Mouse (Mus musculus) liver, postnatal 0 days (tissue): Measurements from ENCODE around the gene Loxl4. TPM values are rescaled to one million over a fixed set of nuclear protein-coding genes. Genes with fewer than 3 reads are reported as not detected.

Source experiments
- ATAC-seq: fragments of 200-750 bp; cut with Nextera tagmentation; 2 replicates; pipeline ENCODE4 v1.8.0; 2017; ENCODE audit warnings: mild to moderate bottlenecking, moderate library complexity
- DNase-seq: peaks from one replicate; pipeline ENCODE4 v3.0.0-alpha.2; 2016
- H3K27ac ChIP-seq: fragments of 300-500 bp; sonication (generic); 2 replicates; pipeline ENCODE4 v1.5.1; 2014; ENCODE audit warnings: antibody characterized with exemption, moderate library complexity, mild to moderate bottlenecking, low read depth
- H3K27me3 ChIP-seq: fragments of 300-500 bp; sonication (generic); 2 replicates; pipeline ENCODE4 v1.6.1; 2014; ENCODE audit warnings: low read length, control low read depth, mixed read lengths; ENCODE audit not compliant: insufficient read depth
- H3K36me3 ChIP-seq: fragments of 300-500 bp; sonication (generic); replicated peaks from 2 replicates; pipeline ENCODE4 v1.6.1; 2014; ENCODE audit warnings: mild to moderate bottlenecking, control low read depth, low read length, moderate library complexity, mixed read lengths; ENCODE audit not compliant: insufficient read depth
- H3K4me1 ChIP-seq: fragments of 300-500 bp; sonication (generic); 2 replicates; pipeline ENCODE4 v1.6.1; 2014; ENCODE audit warnings: antibody characterized with exemption, mild to moderate bottlenecking, control low read depth; ENCODE audit not compliant: insufficient read depth
- H3K4me2 ChIP-seq: fragments of 300-500 bp; sonication (generic); 2 replicates; pipeline ENCODE4 v1.6.1; 2014; ENCODE audit warnings: low read depth, mild to moderate bottlenecking, low read length, moderate library complexity, mixed read lengths
- H3K4me3 ChIP-seq: fragments of 300-500 bp; sonication (generic); 2 replicates; pipeline ENCODE4 v1.5.1; 2014; ENCODE audit warnings: low read depth, low read length
- H3K9ac ChIP-seq: fragments of 300-500 bp; sonication (generic); replicated peaks from 2 replicates; pipeline ENCODE4 v1.6.1; 2014; ENCODE audit warnings: mild to moderate bottlenecking, moderate library complexity
- H3K9me3 ChIP-seq: fragments of 300-500 bp; sonication (generic); 2 replicates; pipeline ENCODE4 v1.6.1; 2016; ENCODE audit warnings: mild to moderate bottlenecking, control low read depth, low read length, mixed read lengths
- CTCF ChIP-seq: sonication (generic); IDR thresholded peaks from 2 replicates; pipeline ENCODE4 v1.5.1; 2016; ENCODE audit warnings: antibody characterized with exemption, low read depth
- EP300 ChIP-seq: IDR thresholded peaks from 2 replicates; pipeline ENCODE4 v1.6.1; 2016; ENCODE audit warnings: antibody characterized with exemption, low read depth, mild to moderate bottlenecking
- WGBS: fragments of 180-500 bp; shearing (Covaris S2); extraction: QIAGEN DNeasy Blood & Tissue Kit; methylation state at CpG from one replicate; pipeline ENCODE4 v1.1.7; 2014; ENCODE audit not compliant: insufficient replicate concordance; 5-methylcytosine and 5-hydroxymethylcytosine counted together
- polyA plus RNA-seq: library from polyadenylated mRNA; unstranded; fragments of >200 nt; fragmentation: Nextera tagmentation; extraction: Ambion mirVana; gene quantifications from 2 replicates; pipeline ENCODE4 v1.2.1, GENCODE M21; 2015

Gene Loxl4
- polyA plus RNA-seq, 1 experiment from 2014 or later = 0.13 TPM

DNA sequence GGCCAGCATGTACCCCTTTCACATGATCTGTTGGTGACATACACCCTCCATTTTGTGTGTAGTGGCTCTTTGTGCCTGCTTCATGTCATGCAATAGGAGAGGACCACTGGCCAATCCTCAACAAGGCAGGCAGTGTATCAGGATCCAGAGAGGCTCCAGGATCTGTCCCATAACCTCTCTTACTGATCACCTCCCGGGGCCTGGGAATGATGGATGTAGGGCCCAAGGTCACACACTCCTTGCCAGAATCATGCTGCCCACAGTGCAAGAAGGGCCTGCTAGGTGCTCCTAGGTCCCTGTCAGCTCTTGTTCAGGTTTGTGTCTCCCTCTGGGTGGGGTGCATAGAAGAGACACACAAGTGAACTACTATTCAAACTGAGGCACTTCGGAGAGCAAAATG, 44.7 kb upstream of the Loxl4 start:
- 63% methylated on average over 2 of the region's 2 CpGs for WGBS
- no peaks in the 10 kb centered on the region; the same call in 1 of the 2 replicates for H3K27me3 ChIP-seq
- H3K4me1 ChIP-seq = peaks cover 8% of the 10 kb centered on the region; the same call in 1 of the 2 replicates
- TF ChIP-seq EP300 (no peak), CTCF (no peak)
- H3K4me3 ChIP-seq = no peak overlapping the region
- no peak overlapping the region for H3K27ac ChIP-seq
- no peaks in the 10 kb centered on the region for H3K9me3 ChIP-seq
- H3K4me2 ChIP-seq = no peak overlapping the region
- DNase-seq (no peak), ATAC-seq (no peak)
- H3K36me3 ChIP-seq = no peaks in the 10 kb centered on the region
- no peak overlapping the region for H3K9ac ChIP-seq

DNA sequence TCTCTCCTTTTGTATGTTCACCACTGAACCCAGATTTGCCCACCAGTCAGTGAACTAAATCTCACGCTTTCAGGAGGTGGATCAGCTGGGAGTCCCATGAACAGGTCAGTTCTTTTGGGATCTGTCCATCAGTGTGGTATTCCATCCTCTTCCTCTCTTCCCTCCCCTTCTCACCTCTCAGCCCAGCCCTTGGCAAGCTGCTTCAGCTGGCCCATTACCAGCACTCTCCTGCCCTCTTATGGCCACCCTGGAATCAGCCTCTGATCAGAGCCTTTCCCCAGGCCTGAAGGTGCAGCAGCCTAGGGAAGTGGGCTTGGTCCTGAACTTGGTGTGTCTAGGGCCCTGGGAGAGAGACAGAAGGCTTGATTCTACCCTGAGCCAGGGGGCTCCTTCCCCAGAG, 42.4 kb upstream of the Loxl4 start:
- no peak overlapping the region for H3K9ac ChIP-seq
- H3K4me2 ChIP-seq = no peak overlapping the region
- DNase-seq (peak; percentile 60), ATAC-seq (peak; percentile 32; the same call in 1 of the 2 replicates)
- no peaks in the 10 kb centered on the region; the same call in 1 of the 2 replicates for H3K27me3 ChIP-seq
- H3K27ac ChIP-seq = no peak overlapping the region
- peaks cover 4% of the 10 kb centered on the region; the same call in 1 of the 2 replicates for H3K4me1 ChIP-seq
- 40% methylated on average over 1 of the region's 1 CpGs for WGBS
- no peak overlapping the region for H3K4me3 ChIP-seq
- H3K36me3 ChIP-seq = no peaks in the 10 kb centered on the region
- TF ChIP-seq CTCF = peak; percentile 82
- TF ChIP-seq EP300 = no peak
- H3K9me3 ChIP-seq = no peaks in the 10 kb centered on the region

DNA sequence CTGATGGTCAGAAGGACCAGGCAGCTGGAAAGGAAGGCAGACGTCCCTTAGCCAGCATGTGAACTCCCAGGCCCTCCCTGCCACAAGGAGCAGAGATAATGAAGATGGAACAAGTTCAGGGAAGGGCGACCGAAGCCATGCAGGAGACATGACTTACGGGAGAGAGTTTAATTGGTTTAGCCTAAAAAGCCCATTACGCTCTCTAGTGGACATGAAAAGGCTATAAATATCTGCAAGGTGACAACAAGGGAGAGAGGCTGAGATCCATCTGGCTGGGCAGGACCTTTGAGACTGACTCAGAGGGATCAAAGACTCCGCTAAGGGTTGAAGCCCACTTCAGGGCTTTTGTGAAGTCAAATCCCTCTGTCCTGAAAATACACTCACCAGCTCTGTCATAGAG, 40.5 kb upstream of the Loxl4 start:
- 41% methylated on average over 6 of the region's 6 CpGs for WGBS
- Histone ChIP-seq H3K4me1 (no peaks in the 10 kb centered on the region), H3K4me3 (no peak overlapping the region), H3K9me3 (no peaks in the 10 kb centered on the region), H3K36me3 (no peaks in the 10 kb centered on the region), H3K9ac (no peak overlapping the region), H3K4me2 (no peak overlapping the region), H3K27ac (no peak overlapping the region), H3K27me3 (no peaks in the 10 kb centered on the region; the same call in 1 of the 2 replicates)
- TF ChIP-seq CTCF = no peak
- TF ChIP-seq EP300 = no peak
- DNase-seq (no peak), ATAC-seq (no peak)

DNA sequence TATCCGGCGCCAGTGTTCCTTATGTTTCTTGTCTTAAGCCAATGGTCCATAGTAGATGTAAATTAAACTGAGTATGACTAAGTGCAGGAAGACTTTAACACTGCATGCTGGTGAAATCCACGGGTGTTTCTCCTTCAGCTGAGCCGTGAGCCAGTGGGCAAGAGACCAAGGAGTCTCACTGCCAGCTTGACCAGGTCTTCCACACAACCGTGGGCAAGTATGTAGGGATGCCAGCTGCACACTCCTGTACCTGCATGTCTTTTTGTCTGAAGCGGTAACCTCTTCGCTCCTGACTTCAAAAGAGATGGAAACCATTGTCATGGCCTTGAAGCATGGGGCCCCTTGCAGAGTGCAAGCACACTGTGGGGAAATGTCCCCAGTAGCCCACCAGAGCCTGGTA, 39.8 kb upstream of the Loxl4 start:
- 70% methylated on average over 7 of the region's 7 CpGs for WGBS
- no peak overlapping the region for H3K4me2 ChIP-seq
- no peak for ATAC-seq

DNA sequence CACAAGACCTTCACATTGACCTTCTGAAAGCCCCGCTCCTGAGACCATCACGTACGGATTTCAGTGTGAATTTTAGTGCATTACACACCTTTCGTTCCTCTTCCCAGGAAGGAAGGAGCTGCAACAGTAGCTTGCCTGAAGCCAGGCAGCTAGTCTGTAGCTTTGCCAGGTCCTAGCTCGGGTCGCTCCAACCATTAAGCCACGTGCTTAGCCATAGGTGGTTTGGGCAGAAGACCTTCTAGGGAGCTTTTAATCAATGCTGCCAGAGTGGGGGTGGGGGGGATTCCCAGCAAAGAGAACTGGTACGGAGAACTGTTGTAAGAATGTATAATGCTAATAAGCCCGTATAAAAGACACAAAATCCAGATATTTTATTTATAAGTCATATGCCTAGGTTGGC, 27.6 kb upstream of the Loxl4 start:
- 72% methylated on average over 9 of the region's 9 CpGs for WGBS

More for the DNA sequence above, 39.8 kb upstream of the Loxl4 start:
- Histone ChIP-seq H3K4me3 (no peak overlapping the region), H3K36me3 (no peaks in the 10 kb centered on the region), H3K9me3 (no peaks in the 10 kb centered on the region), H3K27ac (no peak overlapping the region), H3K27me3 (no peaks in the 10 kb centered on the region; the same call in 1 of the 2 replicates), H3K9ac (no peak overlapping the region), H3K4me1 (no peaks in the 10 kb centered on the region)
- no peak for TF ChIP-seq EP300
- TF ChIP-seq CTCF = no peak
- no peak for DNase-seq

DNA sequence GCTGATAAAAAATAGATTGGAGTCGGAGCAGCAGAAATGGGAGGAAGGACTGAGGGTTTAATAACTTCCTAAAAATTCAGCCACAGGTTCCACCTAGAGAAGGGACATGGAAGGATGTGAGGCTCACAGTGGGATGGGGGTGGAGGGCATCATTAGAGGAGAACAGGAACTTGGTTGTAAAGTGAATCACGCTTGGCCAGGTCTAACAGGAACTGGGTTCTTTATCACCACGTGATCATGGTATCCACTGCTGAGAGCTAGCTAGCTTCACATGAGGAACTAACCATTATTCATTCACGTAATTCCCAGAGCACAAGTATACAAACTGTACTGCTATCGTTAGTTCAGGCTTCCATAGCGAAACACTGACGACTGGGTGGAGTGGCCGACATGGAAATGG, 26.9 kb upstream of the Loxl4 start:
- 31% methylated on average over 8 of the region's 8 CpGs for WGBS
- no peak overlapping the region for H3K27ac ChIP-seq
- TF ChIP-seq EP300 = no peak
- TF ChIP-seq CTCF = no peak

More for the DNA sequence above, 27.6 kb upstream of the Loxl4 start:
- DNase-seq (peak; percentile 8), ATAC-seq (no peak)
- Histone ChIP-seq H3K4me2 (no peak overlapping the region), H3K4me1 (no peaks in the 10 kb centered on the region; the same call in 1 of the 2 replicates), H3K27me3 (no peaks in the 10 kb centered on the region), H3K36me3 (no peaks in the 10 kb centered on the region), H3K9me3 (no peaks in the 10 kb centered on the region), H3K9ac (no peak overlapping the region), H3K4me3 (no peak overlapping the region), H3K27ac (no peak overlapping the region)
- TF ChIP-seq CTCF = no peak
- TF ChIP-seq EP300 = no peak

More for the DNA sequence above, 26.9 kb upstream of the Loxl4 start:
- no peaks in the 10 kb centered on the region for H3K36me3 ChIP-seq
- H3K4me1 ChIP-seq = no peaks in the 10 kb centered on the region; the same call in 1 of the 2 replicates
- H3K4me2 ChIP-seq = no peak overlapping the region
- no peaks in the 10 kb centered on the region for H3K27me3 ChIP-seq
- DNase-seq = peak; percentile 9
- peak; percentile 29; the same call in 1 of the 2 replicates for ATAC-seq
- no peaks in the 10 kb centered on the region for H3K9me3 ChIP-seq
- H3K9ac ChIP-seq = no peak overlapping the region
- H3K4me3 ChIP-seq = no peak overlapping the region
